Mouse (Mus musculus): Measurements from ENCODE around the gene Osbp2.
"Not testable (repeated sequence)": the region's sequence is repeated elsewhere in the genome, so short reads cannot be mapped to it uniquely, and the experiment has no call there.

Gene Osbp2

GRCm38 (mm10) chr11:3863454-3864112 lies at the start of gene Osbp2:
Gene Osbp2, minus strand, starts transcription at chr11:3863903.
- DNase-seq (ENCODE audit: low read depth, low spot score) = peak; percentile 73

GRCm38 (mm10) chr11:3912875-3913271 lies 49.2 kb upstream of the Osbp2 start:
- peak; percentile 37 for DNase-seq (ENCODE audit: low read depth, low spot score)

- peak; percentile 13 for DNase-seq (ENCODE audit: low read depth, low spot score)
These were observed 48.6 kb upstream of the Osbp2 start for GRCm38 (mm10) chr11:3912100-3912874.

GRCm38 (mm10) chr11:3911440-3911839 lies 47.7 kb upstream of the Osbp2 start:
- DNase-seq (ENCODE audit: low read depth, low spot score) = not testable (repeated sequence)

GRCm38 (mm10) chr11:3910513-3911310 lies 47.0 kb upstream of the Osbp2 start:
- DNase-seq (ENCODE audit: low read depth, low spot score) = no peak

- no peak for DNase-seq (ENCODE audit: low read depth, low spot score)
These were observed 45.5 kb upstream of the Osbp2 start for GRCm38 (mm10) chr11:3909236-3909635.

GRCm38 (mm10) chr11:3905446-3905845 lies 41.7 kb upstream of the Osbp2 start:
- peak; percentile 58 for DNase-seq (ENCODE audit: low read depth, low spot score)

GRCm38 (mm10) chr11:3904673-3905072 lies 41.0 kb upstream of the Osbp2 start:
- DNase-seq (ENCODE audit: low read depth, low spot score) = no peak

GRCm38 (mm10) chr11:3903046-3903445 lies 39.3 kb upstream of the Osbp2 start:
- DNase-seq (ENCODE audit: low read depth, low spot score) = no peak

- DNase-seq (ENCODE audit: low read depth, low spot score) = no peak
These were observed 38.8 kb upstream of the Osbp2 start for GRCm38 (mm10) chr11:3902516-3902915.

GRCm38 (mm10) chr11:3900296-3900695 lies 36.6 kb upstream of the Osbp2 start:
- DNase-seq (ENCODE audit: low read depth, low spot score) = no peak

GRCm38 (mm10) chr11:3895933-3896332 lies 32.2 kb upstream of the Osbp2 start:
- no peak for DNase-seq (ENCODE audit: low read depth, low spot score)

GRCm38 (mm10) chr11:3895458-3895857 lies 31.8 kb upstream of the Osbp2 start:
- peak; percentile 25 for DNase-seq (ENCODE audit: low read depth, low spot score)

GRCm38 (mm10) chr11:3894406-3895281 lies 30.9 kb upstream of the Osbp2 start, which contains the start of the genes 4921536K21Rik and Dusp18:
Gene 4921536K21Rik, minus strand, starts transcription at chr11:3895098.
Gene Dusp18, plus strand, starts transcription at chr11:3895240.
- DNase-seq (ENCODE audit: low read depth, low spot score) = peak; percentile 98

- DNase-seq (ENCODE audit: low read depth, low spot score) = no peak
These were observed 30.3 kb upstream of the Osbp2 start for GRCm38 (mm10) chr11:3893970-3894369.

- DNase-seq (ENCODE audit: low read depth, low spot score) = peak; percentile 63
These were observed 23.6 kb upstream of the Osbp2 start for GRCm38 (mm10) chr11:3887331-3887730.

- DNase-seq (ENCODE audit: low read depth, low spot score) = no peak
These were observed 20.0 kb upstream of the Osbp2 start for GRCm38 (mm10) chr11:3883711-3884110.

GRCm38 (mm10) chr11:3879836-3880235 lies 16.1 kb upstream of the Osbp2 start:
- peak; percentile 89 for DNase-seq (ENCODE audit: low read depth, low spot score)

GRCm38 (mm10) chr11:3878660-3879059 lies 15.0 kb upstream of the Osbp2 start:
- DNase-seq (ENCODE audit: low read depth, low spot score) = peak; percentile 13

GRCm38 (mm10) chr11:3876419-3876818 lies 12.7 kb upstream of the Osbp2 start:
- DNase-seq (ENCODE audit: low read depth, low spot score) = no peak

GRCm38 (mm10) chr11:3864343-3864742 lies 640 bp upstream of the Osbp2 start:
- DNase-seq (ENCODE audit: low read depth, low spot score) = no peak
